Mouse (Mus musculus): ENCODE data around the gene Rps3.

Rps3 gene

DNA sequence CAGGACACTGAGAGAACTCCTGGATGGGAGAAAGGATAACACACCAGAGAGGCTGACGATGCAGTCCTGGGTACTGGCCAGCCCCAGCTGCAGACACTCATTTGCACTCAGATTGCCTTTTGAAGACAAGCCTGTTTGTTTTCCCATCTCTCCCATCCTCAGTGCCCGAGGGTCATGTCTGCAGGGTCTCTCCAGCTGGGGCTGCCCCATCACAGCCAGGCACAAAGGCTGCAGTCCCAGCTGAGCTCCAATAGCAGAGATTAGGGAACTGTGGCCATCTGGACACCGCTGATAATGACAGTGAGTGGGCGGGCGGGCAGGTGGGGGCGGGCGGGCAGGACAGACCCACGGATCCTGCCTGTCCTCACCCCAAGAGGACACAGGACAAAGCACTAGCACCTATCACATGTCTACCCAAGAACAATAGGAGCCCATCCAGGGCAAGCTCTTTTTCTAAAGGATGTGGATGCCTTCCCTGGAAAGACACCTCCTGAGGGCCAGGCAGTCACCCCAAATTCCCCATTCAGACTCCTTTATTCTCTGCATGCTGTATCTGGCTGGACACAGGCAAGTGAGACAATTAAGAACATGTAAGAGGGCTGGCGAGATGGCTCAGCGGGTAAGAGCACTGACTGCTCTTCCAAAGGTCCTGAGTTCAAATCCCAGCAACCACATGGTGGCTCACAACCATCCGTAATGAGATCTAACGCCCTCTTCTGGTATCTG is 8.5 kb downstream of the Rps3 start:
- DNase-seq: no peak

DNA sequence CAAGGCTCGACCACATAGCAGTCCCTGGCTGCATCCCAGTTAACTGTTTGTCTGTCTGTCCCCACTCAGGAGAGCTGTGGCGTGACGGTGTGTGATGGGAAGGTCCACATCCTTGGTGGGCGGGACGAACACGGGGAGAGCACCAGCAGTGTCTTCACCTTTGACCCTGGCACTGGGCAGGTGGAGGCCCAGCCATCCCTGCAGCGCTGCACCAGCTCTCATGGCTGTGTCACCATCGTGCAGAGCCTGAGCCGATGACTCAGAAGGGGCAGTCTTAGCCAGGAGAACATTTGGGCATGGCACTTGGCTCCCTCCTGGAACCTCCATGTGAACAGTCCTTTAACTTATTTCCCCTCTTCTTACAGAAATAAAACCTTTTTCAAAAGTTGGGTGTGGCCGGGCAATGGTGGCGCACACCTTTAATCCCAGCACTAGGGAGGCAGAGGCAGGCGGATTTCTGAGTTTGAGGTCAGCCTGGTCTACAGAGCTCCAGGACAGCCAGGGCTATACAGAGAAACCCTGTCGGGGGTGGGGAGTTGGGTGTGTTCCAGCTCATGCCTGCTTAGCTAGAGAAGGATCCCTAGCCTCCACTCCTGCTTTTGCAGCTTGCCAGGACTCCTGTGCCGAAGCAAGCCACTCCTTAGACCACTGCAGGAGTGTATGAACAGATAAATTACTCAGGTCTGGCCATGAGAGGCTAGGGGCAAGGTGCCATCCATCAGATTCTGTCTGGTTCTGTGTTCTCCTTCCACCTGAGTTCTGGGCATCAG is 9.7 kb downstream of the Rps3 start:
- DNase-seq: peak in 1 of 2 experiments; percentile 30

DNA sequence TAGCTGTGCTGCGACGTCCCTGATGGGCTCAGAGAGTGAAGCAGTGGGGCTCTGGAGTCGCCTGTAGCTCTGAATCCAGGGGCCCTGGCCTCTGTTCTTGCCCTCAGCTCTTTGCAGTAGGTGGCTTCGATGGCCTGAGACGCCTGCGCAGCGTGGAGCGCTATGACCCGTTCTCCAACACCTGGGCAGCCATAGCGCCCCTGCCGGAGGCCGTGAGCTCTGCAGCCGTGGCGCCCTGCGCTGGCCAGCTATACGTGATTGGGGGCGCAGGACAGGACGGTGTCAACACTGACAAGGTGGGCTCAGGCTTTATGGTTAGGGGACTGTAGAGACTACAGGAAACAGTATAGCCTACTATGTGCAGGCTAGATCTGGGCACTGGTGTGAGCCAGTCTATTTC is 12.0 kb downstream of the Rps3 start:
- DNase-seq: no peak

DNA sequence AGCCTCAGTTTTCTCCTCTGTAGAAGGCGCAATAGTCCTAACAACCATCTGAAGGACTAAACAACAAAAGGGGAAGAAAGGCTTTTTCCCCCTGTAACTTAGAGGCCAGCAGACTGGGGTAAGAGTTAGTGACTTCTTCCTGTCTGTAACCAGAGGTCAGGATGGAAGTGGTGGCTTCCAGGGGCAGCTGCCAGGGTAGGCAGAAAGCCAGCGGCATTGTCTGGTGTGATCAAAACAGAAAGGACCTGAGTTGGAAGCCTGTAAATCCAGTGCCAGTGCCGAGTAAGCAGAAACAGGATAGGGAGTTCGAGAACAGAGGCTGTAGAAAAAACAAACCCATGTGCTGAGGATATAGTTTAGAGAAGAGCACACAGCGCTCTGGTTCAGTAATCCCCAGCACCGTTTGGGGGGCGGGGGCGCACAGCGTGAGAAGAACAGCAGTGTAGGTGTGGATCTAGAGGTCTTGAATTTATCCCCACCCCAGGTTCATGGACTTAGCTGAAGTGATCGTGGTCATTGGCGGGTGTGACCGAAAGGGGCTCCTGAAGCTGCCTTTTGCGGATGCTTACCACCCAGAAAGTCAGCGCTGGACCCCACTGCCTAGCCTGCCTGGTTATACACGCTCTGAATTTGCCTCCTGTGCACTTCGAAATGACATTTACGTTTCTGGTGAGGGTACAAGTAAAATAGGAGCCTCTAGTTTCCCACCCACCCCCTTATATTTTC is 13.7 kb downstream of the Rps3 start:
- DNase-seq: peak; percentile 33 to 62

DNA sequence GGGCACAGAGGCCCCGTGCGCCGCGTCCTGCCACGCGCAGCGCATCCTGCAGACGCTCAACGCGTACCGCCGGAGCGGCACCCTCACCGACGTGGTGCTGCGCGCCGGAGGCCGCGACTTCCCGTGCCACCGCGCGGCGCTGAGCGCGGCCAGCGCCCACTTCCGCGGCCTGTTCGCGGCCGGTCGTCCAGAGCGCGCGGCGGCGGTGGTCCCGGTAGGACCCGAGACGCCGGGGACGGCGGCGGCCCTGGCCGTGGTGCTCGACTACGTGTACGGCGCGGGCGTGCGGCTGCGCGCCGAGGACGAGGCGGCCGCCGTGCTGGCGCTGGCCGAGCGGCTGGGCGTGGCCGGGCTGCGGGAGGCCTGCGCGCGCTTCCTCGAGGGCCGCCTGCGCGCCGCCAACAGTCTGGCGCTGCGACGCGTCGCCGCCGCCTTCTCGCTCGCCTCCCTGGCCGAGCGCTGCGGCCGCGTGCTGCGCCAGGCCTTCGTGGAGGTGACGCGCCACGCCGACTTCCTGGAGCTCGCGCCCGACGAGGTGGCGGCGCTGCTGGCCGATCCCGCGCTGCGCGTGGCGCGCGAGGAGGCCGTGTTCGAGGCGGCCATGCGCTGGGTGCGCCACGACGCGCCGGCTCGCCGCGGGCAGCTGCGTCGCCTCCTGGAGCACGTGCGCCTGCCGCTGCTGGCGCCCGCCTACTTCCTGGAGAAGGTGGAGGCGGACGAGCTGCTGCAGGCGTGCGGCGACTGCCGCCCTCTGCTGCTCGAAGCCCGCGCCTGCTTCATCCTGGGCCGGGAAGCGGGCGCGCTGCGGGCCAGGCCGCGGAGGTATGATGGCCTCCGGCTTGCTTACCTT is 15.0 kb downstream of the Rps3 start:
- DNase-seq: peak; percentile 60 to 72

DNA sequence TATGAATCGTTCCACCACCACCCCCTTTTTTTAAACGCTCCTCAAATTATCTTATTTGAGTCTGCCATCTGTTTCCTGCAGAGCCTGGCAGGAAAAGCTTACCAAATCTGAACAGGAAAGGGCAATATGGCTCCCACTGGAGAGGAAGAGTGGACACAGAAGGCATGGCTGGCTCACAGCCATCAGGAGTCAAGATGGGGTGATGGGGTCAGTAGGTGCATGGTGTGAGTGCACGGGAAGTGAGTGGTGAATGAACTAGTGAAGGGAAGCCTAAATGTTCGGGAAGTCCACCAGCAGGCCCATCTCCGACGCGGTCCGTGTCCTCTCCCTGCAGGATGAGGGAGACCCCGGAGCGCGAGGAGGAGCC is 15.6 kb downstream of the Rps3 start:
- DNase-seq: peak; percentile 41 to 63

DNA sequence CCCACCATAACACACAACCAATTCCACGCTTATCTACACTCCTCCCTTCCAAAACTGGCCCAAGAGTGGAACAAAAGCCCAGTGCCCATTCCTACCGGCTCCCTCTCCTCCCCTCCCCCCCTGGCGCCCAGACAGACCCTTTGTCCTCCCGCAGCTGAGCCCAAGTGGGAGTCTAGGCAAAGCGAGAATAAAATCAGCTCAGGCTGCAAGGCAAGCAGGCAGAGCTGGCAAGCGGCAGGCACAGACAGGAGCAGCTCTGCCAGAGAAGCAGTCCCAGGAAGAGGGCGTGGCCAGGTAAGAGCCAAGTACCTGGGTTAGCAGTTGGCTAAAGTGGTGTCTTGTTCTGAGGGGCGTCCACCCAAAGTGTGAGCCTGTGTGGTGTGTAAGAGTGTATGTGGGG is 17.7 kb downstream of the Rps3 start, which contains the start of gene Klhl35:
Gene Klhl35, plus strand, starts transcription at position 194 of the 400 bp plus-strand sequence.
- DNase-seq: peak; percentile 24 to 40

DNA sequence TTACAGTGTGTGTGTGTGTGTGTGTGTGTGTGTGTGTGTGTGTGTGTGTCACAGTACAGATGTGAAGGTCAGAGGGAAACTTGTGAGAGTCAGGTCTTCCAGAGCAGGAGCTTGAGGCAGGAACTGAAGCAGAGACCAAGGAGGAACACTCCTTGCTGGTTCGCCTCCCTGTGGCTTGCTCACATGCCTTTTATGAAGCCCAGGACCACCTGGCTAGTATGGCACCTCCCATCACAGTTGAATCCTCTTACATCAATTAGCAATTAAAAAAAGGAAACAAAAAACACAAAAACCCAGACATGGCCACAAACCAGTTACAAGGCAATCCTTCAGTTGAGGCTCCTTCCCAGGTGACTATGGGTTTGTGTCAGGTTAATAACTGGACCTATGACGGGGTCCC is 20.4 kb downstream of the Rps3 start:
- no peak for DNase-seq

DNA sequence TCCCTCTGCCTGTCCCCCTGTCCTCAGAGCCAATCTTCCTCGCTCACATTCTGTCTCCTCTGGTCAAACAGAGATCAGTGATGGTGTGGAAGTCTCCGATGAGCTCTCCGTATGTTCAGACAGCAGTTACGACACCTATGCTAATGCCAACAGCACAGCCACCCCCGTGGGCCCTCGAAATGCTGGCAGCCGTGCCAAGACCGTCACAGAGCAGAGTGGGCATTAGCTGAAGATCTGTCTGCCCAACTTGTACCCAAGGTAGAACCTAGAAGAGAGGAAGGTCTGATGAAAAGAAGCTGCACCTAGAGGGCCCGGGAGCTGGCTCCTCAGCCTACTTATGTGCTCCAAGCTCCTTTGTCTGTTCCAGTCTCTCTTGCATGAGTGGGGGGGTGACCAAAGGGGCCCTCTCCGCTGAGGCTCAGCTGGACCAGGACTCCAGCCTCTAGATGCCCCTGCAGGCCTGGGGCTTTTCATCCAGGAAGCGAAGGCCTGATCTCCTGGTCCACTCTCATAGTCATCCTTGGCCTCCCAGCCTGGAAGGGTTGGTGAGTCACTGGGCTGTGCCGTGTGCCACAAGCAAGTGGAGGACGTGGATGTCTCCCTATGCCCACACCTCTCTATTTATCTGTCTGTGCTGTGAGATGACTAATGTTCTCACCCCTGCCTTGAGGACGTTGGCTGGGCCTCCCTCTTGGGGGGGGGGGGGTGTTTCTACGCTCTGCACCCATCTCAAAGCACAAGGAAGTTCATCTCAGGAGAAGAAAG is 23.5 kb downstream of the Rps3 start:
- DNase-seq: no peak

DNA sequence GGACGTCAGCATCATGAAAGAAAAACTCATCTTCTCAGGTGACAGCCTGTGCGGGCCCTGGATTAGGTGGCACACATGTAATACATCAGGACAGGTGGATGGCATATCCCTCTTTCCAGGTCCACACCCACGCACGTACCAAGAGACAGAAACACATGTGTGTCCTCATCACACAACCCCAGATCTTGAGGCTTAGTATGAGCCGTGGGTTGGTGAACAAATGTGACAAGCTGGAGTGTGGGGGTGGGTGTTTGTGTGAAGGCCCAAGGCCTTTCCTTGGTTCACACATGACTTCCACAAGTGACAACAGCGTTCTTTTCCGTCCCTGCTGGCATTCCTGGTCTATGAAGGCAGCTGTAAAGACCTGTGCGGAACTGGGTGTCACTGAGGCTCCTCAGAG is 24.7 kb downstream of the Rps3 start:
- DNase-seq: no peak

DNA sequence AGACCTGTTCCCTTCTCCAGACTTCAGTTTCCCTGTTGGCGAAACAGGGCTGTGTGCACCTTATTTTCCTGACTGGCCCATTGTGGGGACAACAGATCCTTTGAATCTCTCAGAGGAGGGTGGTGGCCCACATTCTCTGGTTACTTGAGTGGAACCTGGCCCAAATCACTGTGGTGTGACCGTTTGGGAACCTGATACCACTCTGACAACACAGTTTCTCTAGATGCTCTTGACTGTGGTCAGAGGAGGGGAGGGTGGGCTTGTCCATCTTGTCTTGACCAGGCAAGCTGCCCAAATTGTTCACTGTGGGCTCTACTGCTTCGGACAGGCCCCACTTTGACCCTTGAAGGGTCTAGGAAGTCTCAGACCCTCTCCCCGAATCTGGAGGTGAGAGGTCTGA is 29.5 kb downstream of the Rps3 start:
- no peak for DNase-seq

DNA sequence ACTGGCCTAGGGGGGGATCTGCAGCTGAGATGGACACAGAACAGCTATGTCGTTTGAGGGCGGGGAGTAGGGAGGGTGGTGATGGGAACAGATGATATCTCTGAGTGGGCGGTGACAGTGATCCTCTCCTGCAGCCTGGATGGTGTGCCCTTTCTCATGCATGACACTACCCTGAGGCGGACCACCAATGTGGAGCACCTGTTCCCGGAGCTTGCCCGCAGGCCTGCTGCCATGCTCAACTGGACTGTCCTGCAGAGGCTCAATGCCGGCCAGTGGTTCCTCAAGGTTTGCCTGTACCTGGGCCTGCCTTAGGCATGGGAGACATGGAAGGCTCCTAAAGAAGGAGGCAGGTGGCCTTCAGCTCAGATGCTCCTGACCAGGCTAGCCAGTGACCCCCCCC is 30.7 kb downstream of the Rps3 start:
- no peak for DNase-seq

DNA sequence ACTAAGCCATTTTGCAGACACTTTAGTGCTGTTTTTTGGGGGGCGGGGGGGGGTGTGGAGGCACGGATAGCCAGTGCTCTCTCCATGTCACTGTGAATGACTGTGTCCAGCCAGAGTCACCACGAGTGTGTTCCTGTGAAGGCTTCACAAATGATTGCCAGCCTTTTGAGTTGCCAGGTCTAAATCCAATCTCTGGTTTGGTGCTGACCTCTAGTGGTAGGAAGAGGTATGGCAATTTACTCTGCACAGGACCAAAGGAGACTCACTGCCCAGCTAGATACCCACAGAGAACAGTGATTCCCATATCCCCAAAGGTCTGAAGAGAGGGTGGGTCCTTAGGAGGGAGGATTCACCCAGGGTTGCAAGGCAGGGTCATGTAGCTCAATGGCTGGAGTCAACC is 32.8 kb downstream of the Rps3 start:
- DNase-seq: peak; percentile 82

DNA sequence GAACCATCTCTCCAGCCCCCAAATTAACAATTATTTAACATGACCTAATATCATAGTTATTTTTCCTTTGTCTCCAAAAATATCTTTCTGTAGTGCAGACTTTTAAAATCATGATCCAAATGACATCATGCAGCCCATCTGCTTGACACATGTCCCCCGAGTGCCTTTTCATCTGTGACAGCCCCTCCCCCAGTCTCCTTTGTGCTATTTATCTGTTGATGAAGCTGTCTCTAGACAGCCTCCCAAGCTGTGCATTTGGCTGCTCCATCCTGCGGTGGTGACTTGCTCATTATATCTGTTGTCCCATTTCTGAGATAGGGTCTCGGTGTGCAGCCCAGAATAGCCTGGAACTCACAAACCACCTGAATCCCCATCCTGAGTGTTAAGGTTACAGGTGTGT is 33.8 kb downstream of the Rps3 start:
- DNase-seq: no peak

DNA sequence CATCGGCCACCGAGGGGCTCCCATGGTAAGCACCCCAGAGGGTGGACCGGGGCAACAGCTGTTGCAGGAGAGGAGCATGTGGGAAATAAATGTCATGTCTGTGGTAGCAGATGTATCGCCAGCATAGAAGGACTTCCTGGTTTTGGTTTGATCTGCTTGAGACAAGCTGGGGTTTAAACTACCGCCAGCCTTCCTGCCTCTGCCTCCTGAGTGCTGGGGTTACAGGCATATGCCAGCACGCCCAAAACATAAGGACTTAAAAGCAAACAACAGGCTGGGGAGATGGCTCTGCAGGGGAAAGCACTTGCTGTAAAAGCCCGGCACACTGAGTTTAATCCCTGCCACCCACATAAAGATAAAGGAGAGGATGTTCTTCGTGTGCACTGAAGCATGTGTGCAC is 34.5 kb downstream of the Rps3 start:
- DNase-seq: no peak

DNA sequence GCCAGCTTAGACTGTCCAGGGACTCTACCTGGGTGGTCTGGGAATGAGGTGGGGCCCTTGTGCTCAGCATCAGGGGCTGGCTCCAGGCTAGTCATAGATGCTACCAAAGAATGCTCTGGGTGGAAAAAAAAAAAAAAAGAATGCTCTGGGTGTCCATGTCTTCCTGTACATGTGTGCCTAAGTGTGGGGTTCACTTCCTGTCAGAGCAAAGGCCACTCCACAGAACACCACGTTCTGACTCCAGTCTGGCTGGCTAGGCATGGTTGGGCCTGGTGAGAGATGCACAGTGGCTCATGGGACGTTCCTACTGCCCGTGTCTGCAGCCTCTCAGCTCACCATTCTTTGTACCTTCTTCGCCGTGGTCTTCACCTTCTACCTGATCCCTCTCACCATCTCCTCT is 34.9 kb downstream of the Rps3 start:
- DNase-seq: no peak

DNA sequence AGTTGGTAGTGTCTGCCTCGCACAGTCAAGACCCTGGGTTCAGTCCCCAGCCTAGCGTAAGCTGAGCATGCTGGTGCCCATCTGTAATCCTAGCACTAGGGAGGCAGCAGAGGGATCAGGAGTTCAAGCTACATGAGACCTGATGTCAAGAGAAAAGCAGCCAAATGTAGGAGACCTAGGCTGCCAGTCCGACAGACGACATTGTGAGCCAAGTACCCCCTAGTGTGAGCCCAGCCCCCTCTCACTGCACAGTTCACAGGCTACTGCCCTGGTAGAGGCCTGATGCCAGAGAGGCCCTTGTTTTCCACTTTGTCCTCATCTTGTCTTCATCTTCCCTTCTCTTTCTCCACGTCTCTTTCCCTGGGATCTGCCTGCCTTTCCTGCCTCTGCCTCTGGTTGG is 36.2 kb downstream of the Rps3 start:
- no peak for DNase-seq

DNA sequence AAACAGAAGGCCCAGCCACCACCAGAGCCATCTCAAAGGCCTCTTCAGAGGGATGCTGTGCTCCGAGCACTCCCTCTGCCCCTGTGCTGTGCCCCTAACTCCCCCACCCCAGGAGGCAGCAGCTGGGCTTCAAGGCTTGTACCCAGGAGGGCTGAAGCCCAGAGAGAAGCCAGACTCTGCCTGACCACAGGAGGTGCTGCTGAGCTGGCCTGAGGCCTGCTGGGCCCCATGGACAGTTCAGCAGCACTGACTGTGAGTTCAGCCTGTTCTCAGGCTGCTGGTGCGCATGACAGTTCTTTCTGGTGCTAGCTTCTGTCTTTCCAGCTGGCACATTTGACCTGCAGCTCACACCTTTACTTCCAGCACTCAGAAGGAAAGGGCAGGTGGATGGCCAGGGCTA is 37.7 kb downstream of the Rps3 start:
- peak in 1 of 2 experiments; percentile 41 for DNase-seq

DNA sequence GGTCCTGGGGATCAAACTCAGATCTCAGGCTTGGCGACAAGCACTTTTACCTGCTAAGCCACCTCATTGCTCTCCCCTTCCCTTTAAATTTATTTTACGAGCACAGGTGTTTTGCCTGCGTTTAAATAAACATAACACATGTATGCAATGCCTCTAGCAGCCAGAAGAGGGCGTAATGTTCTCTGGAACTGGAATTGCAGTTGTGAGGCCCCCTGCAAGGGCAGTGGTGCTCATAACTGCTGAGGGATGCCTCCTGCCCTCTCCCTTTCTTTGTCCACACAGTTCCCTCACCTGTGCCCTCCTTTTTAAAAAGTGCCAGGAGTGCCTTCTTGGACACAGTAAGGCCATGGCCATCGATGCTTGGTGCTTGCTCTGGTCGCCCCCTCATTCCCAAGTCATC is 39.5 kb downstream of the Rps3 start:
- DNase-seq: peak in 1 of 2 experiments; percentile 33

DNA sequence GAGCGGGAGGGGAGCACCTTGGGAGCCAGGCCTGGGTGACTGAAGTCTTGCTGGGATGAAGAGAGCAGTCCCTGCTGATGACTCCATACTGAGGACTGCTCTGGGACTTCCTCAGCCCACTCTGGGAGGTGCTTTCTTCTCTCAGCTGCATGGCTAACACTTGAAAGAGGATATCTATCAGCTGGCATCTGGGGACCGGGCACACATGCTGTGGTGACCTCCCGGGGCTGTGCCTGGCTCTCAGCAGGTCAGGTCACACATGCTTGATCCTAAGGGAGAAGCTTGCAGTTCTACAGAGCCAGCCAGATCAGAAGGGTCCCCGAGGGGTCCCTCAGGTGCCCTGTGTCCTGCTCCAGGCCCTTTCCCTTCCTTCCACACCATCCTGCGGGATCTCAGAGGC is 40.4 kb downstream of the Rps3 start:
- no peak for DNase-seq

DNA sequence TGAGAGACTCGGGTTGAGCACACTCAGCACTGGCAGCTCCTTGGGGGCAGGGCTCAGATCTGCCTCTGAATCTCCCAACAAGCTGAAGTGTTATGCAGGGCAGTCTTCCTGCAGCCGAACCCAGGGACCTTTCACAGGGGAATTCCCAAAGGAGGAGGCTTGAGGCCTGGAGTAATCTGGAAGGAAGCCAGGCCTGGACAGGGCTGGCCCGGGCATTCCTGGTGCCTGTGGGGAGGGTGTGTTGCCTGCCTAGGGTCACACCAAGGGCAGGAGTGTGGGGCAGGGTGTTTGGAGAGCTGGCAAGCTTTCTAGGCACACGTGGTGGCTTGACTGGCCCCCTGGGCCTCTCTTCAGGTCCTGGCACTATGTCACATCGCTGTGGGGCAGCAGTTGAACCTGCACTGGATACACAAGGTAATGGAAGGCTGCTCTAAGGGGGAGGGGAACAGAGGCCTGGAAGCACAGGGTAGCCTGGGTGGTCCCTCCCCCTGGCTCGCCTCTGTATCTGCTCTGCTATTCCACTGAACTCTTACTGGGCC is 41.9 kb downstream of the Rps3 start:
- DNase-seq: peak; percentile 84 to 91

DNA sequence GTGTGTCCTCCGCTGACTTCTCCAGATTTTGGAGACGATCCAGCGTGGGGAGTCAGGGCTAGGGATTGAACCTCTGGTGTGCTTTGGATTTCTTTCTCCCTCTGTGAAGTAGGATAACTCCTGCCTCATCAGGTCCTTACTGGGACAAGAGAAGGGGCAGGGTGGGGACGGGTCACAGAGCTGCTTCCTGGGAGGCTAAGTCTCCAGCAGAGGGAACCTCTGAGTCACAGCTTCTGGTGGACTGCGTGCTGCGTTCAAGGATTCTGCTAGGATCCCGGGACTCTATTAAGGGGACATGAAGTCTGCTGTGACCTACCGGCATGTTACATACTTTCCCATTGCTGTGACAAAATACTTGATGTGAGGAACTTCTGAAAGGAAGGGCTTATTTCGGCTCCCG is 44.7 kb downstream of the Rps3 start:
- no peak for DNase-seq

All from kidney, postnatal 36 days (tissue).